Mouse (Mus musculus) telencephalon, adult 2 months (tissue): ENCODE data around the gene Large1.

Experiments used
- DNase-seq: peaks from one replicate; pipeline ENCODE4 v3.0.0-alpha.2; 2011; ENCODE audit warnings: low read depth, low spot score

Gene Large1

GRCm38 (mm10) chr8:72812690-72813089 is 540.6 kb downstream of the Large1 start:
- DNase-seq = no peak

- DNase-seq = no peak
These were observed 551.8 kb downstream of the Large1 start for GRCm38 (mm10) chr8:72801583-72801982.

- no peak for DNase-seq
These were observed 572.7 kb downstream of the Large1 start for GRCm38 (mm10) chr8:72780644-72781043.

GRCm38 (mm10) chr8:72777797-72778196 is 575.5 kb downstream of the Large1 start:
- DNase-seq = no peak

GRCm38 (mm10) chr8:72766777-72767176 is 586.6 kb downstream of the Large1 start:
- DNase-seq = no peak

GRCm38 (mm10) chr8:72765696-72766095 is 587.6 kb downstream of the Large1 start:
- no peak for DNase-seq
